Mouse (Mus musculus) right cerebral cortex, postnatal 25 days (tissue): ENCODE data around the gene Fam83e.

Experiments used
- DNase-seq: peaks from one replicate; pipeline ENCODE4 v3.0.0; 2022

The Fam83e gene

DNA sequence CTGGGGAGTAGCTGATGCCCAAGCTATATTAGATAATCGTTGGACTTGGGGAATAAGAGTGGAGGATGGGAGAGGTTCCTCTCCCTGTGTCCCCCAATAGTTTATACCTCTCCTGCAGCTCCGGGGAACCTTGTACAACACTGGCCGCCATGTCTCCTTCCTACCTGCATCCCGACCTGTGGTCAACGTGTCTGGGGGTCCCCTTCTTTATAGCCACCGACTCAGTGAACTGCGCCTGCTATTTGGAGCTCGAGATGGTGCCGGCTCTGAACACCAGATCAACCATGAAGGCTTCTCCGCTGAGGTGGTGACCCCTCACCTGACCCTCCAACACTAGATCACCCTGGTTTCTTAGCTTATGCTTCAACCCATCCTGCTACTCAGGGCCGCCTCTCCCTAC lies 18.7 kb upstream of the Fam83e start:
- DNase-seq, result no peak

DNA sequence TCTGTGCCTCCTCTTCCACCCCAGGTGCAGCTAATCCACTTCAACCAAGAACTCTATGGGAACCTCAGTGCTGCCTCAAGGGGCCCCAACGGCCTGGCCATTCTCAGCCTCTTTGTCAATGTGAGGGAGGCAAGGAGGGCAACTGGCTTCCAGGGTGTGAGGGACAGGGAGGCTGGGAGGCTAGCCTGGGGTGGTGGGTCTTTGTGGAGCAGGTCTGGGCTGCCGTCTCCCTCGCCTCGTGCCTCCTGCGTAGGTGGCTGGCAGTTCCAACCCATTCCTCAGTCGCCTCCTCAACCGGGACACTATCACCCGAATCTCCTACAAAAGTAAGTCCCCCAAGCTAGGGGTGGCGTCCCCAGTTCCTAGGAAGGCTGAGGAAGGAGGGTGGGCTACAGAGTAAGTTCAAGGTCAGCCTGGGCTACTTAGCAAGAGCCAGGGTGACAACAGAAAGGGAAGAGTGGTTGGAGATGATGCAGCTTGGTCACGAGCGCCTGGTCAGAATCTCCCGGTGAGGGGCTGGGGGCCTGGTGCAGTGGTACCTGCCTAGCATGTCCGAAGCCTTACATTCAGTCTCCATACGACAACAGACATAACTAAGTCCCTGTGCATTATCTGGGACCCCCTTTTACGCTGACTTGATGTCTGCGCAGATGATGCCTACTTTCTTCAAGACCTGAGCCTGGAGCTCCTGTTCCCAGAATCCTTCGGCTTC lies 18.0 kb upstream of the Fam83e start:
- DNase-seq, result no peak

DNA sequence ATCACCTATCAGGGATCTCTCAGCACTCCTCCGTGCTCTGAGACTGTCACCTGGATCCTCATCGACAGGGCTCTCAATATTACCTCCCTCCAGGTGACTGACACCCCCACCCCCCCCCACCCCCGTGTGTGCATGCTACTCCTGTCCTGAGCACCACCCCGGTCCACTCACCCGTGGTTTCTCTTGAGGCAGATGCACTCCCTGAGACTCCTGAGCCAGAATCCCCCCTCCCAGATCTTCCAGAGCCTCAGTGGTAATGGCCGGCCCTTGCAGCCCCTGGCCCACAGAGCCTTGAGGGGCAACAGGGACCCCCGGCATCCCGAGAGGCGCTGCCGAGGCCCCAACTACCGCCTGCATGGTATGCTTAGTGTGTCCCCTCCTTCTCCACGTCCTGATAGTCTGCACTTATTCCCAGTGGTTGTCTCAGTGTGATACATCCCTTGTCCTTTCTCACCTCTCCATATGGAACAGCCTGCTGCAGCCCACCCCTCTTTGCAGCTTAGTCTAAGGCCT lies 17.4 kb upstream of the Fam83e start:
- DNase-seq, result no peak

DNA sequence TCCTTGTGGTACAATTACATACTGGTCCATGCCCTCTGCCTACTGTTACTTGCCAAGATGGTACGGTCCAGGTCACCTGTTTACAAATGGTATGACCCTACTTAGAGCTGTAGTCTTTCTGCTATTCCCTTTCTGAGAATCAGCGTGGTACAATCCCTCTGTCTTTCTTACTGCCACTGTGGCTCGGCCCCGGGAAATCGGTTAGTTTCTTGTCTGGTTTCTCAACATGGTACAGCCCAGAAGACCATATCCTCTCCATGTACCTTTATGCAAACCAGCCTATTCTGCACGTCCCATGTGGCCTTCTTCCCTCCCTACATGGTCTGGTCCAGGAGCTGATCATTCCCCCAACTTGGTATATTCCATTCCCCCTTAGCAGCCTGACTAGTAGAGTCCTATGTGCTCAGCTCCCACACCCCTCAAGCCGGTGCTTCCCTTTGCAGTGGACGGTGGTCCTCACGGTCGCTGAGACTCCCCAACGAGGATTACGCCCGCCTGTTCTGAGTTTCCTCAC lies 16.9 kb upstream of the Fam83e start:
- peak; percentile 75 for DNase-seq

DNA sequence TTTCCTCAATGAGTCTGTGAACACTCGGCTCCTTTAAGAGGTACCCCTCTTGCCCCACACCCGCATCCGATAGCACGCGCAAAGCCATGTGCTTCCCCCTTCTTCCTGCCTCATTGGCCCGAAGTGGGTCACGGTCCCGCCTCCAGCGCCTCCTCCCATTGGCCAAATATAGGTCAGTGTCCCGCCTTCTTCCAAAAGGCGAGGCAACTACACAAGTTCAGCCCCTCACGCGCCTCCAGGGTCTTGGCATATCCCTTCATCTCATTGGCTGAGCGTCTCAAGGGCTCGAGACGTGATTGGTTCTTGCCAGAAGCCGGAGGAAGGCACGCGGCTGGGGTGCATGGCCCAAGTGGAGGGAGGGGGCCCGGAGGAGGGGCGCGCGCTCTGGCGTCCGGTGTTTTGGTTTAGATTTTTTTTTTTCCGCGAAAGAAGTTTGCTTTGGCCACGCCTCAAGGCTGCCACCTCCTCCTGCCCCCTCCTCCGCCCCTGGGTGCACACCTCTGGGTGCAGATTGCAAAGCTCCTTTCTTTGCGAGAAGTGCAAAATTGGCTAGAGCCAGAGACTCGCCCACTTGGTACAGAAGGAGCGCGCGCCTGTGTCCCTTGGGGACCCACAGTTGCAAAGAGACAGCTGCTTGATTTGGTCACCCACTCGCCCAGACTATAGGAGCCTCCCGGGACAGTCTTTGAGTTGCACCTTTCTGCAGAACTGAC lies 16.1 kb upstream of the Fam83e start, which contains the start of gene Dbp:
Dbp (plus strand) TSS at position 359 of the 713 bp plus-strand sequence.
- peak; percentile 99 for DNase-seq

DNA sequence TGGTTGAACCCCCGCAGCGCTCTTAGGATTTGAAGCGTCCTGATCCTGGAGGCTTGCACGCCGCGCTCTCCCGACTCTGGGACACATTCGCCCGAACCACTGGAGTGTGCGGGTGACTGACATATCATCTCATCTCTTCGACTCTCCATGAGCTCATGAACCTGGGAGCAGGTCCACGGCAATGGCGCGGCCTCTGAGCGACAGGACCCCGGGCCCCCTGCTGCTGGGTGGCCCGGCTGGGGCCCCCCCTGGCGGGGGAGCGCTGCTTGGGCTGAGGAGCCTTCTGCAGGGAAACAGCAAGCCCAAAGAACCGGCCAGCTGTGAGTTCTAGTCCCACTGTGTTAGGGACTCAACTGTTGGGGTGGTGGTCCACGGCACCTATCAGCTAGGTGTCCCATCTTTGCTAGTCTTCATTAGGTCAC lies 15.6 kb upstream of the Fam83e start:
- no peak for DNase-seq

DNA sequence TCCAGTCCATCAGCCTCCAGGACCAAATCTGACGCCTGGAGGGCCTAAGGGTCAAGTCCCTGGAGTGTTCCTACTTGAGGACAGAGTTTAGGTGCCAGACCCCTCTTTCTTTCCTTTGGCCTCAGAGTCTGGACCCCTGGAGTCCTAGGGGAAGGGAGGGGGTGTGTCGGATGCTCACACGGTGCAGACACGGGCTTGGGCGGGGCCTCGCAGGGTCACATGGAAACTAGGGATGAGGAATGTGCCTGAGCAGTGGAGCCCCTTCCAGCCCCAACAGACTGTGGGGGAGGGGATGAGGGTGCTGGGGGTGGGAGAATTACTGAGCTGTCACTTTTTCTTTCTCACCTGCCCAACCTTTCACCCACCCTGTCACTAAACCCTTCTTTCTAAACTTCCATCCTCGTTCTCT lies 15.1 kb upstream of the Fam83e start:
- peak; percentile 81 for DNase-seq

DNA sequence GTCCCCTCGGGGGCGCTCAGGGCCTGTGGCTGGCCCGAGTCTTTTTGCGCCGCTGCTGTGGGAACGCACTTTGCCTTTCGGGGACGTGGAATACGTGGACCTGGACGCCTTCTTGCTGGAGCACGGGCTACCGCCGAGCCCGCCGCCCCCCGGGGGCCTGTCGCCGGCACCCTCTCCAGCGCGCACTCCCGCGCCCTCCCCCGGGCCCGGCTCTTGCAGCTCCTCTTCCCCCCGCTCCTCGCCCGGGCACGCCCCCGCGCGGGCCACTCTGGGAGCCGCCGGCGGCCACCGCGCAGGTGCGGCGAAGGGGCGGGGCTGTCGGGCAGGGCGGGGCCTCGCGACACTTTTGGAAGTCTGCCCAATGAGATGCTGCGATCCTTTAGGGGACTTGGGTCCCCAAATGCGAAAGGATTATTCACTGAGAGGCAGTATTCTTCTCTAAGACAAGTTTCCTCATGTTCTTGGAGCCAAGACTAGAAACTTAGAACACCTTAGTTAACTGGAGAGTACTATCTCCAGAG lies 14.2 kb upstream of the Fam83e start:
- DNase-seq, result peak; percentile 88

DNA sequence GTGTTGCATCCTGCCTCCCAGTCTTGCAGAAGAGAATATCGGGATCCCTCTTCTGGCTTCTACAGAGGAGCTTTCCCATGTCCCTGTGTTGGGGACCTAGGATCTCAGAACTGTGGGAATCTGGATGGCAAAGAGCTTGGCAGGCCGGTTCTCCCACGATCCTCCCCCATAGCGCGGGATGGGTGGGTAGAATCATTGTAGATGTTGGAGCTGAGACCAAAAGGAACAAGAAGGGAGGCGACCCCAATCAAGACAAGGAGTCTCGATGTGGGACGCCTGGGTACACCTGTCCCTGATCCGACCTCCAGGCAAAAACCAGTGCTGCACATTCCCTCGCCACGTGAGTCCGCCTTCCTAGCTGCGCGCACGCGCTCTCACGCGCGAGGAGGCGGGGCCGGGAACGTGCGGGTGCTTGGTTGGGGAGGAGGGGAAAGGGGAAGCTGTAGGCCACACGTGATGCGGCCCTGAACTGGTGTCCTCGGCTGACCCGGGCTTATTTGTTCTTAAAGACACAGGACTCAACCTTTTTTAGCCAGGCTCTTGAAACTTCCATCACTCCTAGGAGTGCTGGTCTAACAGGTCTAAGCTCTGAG lies 13.5 kb upstream of the Fam83e start:
- DNase-seq, result peak; percentile 92

DNA sequence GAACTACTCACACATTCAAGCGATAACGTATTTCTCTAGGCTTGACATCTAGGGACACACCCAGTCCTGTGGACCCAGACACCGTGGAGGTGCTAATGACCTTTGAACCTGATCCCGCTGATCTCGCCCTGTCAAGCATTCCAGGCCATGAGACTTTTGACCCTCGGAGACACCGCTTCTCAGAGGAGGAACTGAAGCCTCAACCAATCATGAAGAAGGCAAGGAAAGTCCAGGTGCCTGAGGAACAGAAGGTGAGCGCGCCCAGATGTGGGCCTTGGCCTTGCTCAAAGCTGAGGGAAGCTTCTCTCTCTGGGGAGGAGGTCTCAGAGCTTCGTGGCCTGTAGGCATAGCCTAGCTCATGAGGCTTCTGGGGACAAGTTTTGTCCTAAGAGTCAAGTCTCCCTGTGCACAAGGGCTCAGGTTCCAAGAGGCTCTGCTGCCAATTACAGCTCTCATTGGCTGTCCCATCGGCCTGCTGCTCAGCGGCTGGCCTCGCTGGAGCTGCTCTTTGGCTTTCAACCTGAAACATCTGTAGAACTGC lies 12.7 kb upstream of the Fam83e start:
- DNase-seq, result no peak

DNA sequence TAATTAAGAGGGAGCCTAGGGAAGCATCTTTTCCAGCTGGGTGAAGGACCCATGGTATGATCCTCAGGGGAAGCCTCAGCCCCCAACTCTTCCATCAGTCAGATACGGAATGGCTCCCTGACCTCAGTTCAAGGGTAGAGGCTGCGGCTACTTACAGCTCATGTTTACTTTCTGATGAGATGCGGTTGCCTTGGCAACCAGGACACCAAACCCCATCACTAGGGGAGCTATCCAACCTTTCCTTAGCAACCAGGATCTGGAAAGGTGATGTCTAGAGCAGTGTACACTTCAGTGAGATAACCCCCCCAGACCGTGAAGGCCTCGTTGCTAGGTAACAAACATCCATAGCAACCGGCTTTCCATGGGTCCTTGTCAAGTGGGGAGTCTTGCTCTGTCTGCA lies 12.0 kb upstream of the Fam83e start:
- peak; percentile 53 for DNase-seq

DNA sequence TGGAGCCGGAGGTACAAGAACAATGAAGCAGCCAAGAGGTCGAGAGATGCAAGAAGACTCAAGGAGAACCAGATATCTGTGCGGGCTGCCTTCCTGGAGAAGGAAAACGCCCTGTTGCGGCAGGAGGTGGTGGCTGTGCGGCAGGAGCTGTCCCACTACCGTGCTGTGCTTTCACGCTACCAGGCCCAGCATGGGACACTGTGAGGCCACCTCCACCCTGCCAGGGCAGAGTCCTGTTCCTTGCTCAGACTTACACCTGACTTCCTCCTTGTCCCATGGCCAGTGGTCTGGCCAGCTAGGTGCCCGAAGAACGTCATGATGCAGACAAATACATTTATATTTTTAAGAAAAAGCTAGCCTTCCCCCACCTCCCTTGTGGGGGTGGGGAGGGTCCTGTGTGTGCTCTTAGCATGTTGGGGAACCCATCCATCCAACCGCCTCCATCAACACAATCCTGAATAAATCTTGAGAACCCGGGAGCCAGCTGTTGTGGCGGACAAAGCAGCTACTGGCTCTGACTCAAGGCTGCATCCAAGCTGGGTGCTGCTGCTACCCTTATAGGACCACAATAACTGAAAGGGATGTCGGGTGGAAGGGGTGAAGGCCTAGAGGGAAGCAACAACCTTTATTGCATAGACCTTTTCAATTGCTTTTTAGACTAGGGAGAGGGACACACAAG lies 11.2 kb upstream of the Fam83e start:
- no peak for DNase-seq

DNA sequence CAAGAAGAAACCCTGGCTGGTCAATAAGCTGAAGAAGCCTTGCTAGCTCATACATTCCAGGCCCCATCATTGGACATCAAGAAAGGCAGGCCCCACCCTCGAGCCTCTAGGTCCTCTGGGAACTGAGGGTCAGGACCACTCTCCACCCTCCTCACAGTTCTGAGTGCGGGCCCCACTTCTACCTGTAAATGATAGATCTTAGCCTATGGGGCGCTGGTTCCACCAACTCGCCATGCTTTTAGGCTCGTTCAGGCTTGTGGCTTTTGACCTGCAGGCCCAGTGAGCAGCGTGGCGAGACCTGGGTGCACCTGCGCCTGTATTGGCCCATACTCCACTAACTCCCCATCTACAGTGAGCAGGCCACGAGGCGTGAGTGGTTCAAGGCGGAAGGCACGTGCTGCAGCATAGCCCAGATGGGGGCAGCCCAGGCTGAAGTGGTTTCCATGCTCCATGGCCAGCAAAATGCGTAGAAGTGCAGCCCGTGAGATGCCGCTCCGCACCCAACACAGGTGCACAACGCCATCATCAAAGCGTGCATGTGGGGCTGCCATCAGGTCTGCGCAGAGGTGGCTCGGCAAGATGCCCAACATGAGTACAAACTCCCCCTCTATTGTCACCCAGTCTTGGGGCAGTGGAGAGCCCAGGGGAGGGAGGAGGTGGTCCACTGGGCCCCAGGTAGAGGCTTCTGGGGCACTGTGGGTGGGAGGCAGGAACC lies 10.4 kb upstream of the Fam83e start:
- DNase-seq, result no peak

DNA sequence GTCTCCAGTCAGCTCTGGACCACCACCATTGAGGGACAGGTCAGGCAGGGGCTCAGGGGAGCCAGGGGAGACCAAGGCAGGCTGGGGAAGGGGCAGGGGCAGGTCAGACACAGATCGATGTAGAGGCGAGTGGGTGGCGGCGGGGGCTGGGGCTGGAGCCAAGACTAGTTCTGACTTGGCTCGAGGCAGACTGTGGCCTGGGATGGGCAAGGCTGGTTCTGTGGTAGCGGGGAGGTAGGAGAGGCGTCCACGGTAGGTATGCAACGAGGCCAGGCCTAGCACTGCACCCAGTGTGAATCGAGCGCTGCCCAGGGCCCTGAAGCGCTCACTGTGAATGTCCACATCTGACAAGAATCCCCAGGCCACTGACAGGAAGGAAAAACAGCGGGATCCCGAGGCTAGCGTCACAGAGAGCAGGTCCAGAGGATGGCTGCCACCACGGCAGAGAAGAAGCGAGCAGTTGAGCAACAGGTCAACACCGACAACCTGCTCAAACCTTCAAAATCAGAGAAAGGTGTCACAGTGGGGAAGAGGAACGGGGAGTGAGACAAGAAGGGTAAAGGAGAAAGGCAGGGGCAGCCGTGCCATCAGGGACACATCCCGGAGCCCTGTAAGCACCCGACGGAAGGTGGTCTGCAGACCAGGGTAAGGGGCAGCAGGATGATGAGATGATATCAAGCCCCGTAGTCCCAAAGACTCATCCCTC lies 9.5 kb upstream of the Fam83e start:
- DNase-seq, result no peak

DNA sequence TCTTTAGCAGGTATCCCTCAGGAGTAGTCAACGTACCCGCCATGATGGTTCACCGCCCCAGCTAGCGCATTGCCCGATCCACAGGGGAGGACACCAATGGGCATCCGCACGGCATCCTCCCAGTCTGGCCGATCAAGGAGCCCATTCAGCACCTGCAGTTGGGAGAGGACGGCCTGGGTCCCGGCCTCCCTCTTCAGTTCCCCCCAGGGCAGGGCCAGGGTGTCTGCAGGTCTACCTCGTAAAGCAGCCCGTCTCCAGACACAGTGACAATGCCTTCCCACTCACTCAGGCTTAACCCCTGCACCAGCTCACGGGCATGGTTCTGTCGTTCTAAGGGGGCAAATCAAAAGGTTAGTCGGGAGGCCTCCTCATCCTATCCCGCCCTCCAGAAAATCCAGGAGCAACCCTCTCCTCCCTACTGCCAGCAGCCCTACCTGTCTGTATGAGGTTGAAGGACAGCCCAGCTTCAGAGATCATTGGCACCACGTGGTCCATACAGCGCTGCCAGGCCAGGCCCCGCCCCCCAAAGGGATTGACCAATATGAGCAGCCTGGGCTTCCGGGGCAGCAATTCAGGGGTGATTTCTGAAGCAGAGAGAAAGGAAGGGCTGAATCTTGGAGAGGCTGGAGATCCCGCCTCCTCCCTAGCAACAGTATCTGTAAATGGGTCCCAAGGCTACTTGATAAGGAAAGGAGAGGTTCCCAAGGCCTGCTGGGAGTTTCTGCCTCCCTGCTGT lies 8.8 kb upstream of the Fam83e start:
- no peak for DNase-seq

DNA sequence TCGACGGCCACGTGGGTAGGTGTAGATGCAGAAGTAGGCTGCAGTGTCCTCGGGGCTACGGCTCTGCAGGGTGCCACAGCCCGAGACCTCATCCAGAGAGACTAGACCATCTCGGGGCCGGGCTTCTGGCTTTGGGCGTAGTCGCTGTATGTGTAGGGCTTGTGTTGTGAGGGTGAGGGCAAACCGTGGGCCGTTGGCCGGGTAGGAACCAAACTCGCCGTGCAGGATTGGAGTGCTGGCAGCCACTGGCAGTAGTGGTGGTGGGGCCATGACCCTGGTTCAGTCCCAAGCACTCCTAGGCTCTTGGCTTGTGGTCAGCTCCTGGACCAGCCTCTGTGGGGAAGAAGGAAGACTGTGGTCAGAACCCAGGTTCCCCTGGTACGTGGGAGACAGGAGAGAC lies 7.6 kb upstream of the Fam83e start:
- no peak for DNase-seq

DNA sequence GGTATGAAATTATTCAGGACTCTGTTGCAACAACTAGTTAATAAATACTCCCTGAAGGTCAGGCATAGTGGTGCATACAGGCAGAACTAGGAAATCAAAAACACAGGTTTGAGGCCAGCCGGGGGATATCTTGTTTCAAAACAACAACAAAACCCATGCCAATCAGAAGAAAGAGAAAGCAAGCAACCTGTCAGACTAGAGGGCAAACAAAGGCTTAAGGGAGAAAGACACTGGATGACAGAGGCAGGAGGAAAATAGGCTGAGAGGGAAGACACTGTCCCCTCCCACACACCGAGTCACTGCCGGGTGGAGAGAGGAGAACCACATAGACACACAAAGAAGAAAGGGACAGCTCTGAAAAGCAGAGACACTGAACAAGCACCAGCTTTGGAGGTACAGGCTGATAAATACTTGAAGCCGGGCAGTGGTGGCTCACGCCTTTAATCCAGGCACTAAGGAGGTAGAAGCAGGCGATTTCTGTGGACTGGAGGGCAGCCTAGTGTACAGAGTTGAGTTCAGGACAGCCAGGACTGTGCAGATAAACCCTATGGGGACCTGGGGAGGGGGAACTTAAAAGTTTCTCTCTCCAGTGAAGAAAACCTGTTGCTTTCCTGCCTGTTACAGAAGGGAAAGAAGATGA lies 7.0 kb upstream of the Fam83e start:
- DNase-seq, result no peak

DNA sequence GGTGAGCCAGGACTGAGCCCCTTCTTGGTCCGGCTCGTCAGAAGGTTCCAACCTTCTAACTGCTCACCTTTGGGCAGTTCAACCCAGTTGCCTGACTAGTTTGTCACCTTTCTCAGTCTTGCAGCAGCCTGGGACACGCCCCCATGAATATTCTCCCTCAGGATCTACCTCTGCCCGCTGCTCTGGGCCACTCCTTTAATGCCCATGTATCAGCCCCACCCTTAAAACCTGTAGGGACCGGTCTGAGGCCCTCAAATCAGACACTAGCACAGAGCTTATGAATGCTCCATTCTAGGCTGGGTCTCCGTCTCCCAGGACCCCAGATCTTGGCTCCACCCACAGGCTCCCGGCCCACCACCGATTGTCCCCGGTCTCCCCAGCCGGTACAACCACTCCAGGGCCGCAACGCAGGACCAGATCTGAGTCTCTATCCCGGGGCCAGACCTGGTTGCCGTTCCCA lies 6.4 kb upstream of the Fam83e start:
- no peak for DNase-seq

DNA sequence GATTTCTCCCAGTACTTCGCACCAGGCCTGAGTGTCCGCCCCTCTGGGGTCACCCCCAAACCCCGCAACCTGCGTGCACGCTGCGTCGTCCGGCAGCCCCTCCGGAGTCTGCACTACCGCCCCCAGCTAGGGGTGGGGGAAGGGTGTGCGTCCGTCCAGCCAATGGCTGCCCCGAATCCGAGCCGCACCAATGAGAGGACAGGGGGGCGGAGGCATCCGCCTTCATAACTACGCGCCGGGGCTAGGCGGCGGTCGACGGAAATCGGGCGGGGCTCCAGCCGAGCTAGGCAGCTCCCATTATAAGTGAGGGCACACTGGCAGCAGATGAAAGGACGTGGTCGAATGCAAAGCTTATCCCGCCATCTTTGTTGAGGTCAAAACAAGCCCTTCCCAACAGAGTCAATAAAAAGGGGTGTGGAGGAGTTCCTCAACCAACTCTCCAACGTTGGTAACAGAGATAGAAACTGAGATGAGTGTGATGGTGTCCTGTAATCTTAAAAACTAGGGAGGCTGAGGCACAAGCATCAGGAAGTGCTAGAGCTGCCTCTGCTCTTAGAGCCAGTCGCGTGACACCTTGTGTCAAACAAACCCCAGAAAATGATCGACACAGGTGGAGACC lies 5.8 kb upstream of the Fam83e start, which contains the start of gene Rpl18:
Rpl18 (plus strand) TSS at position 368 of the 619 bp plus-strand sequence.
- DNase-seq, result peak; percentile 99
